Mouse (Mus musculus): Measurements from ENCODE around the gene Hist1h2ap.

DNA sequence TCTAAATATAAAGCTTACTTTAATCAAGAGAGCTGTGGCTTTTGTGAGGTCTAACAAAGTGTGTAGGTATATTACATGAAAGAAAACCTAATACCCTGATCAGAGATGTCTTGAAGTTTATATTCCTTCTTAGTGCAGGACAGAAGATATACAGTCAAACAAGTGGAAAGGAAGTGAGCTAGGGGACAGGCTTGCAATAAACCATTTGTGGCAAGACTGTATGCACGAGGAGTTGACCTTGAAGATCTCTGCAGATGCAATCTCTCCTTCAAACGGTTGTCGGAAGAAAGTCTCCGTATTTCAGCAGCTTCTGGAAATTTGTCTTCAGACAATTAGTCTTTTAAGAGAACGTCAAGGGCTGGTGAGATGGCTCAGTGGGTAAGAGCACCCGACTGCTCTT is 43.4 kb downstream of the Hist1h2ap start:
- TF ChIP-seq POLR2A (IDR thresholded peaks at IDR 0.05; ENCODE audit: borderline replicate concordance, control insufficient read depth, low read depth, low read length) (no peak), CTCF (IDR thresholded peaks at IDR 0.05; ENCODE audit: control insufficient read depth, insufficient read depth, low read length) (no peak)
